Mouse (Mus musculus): ENCODE measurements at regions not wholly inside any gene's neighbourhood (a gene's known extent, or its start where the extent isn't known, plus 50 kb on each side); places are given as distances from the start of the nearest gene placed in this dataset.
A peak's percentile ranks its signal among the peaks of the same experiment; 100 is the strongest.
"Not testable (repeated sequence)": the region's sequence is repeated elsewhere in the genome, so short reads cannot be mapped to it uniquely, and the experiment has no call there.

- Histone ChIP-seq H3K4me3 (ENCODE audit: low read length) (no peak overlapping the region), H3K27ac (ENCODE audit: low read depth, low read length) (no peak overlapping the region), H3K4me2 (ENCODE audit: low read length) (no peak overlapping the region)
These were observed 260.0 kb downstream of the Nfkbiz start for GRCm38 (mm10) chr16:55578686-55579085.

DNA sequence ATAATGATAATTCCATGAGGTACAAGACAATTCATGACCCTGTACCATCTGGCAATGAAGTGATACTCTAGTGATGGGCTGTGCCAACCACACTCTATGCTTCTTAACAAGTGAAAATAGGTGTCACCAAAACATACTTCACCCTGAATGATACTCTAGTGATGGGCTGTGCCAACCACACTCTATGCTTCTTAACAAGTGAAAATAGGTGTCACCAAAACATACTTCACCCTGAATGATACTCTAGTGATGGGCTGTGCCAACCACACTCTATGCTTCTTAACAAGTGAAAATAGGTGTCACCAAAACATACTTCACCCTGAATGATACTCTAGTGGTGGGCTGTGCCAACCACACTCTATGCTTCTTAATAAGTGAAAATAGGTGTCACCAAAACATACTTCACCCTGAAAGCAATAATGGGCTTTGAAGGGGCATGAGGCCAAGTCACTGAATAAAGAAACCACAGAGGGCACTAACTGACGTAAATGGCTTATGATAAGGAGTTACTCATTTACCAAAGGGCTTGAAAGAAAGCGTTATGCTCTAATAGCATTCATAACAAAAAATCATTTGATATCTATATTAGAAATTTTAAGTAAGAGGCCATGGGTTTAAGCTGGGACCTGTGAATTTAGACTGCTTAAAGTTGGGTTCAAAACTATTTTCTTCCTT, 263.0 kb downstream of the Nfkbiz start:
- H3K4me2 ChIP-seq (ENCODE audit: low read length); ATAC-seq; H3K9ac ChIP-seq (ENCODE audit: low read depth, low read length); H3K9me3 ChIP-seq (ENCODE audit: control insufficient read depth, low read length); H3K4me3 ChIP-seq (ENCODE audit: low read length); H3K4me1 ChIP-seq (ENCODE audit: control insufficient read depth, insufficient read depth, low read depth, low read length); H3K27ac ChIP-seq (ENCODE audit: low read depth, low read length); H3K27me3 ChIP-seq (replicated peaks; ENCODE audit: control insufficient read depth, insufficient read depth, low read length); H3K36me3 ChIP-seq (ENCODE audit: control insufficient read depth, insufficient read depth, low read length): not testable (repeated sequence)
- WGBS: 92% methylated on average over 2 of the region's 2 CpGs

More at GRCm38 (mm10) chr16:55578686-55579085, 260.0 kb downstream of the Nfkbiz start:
- Histone ChIP-seq H3K27me3 (replicated peaks; ENCODE audit: control insufficient read depth, insufficient read depth, low read length) (no peaks in the 10 kb centered on the region), H3K9me3 (ENCODE audit: control insufficient read depth, low read length) (no peaks in the 10 kb centered on the region), H3K4me1 (ENCODE audit: control insufficient read depth, insufficient read depth, low read depth, low read length) (no peaks in the 10 kb centered on the region), H3K36me3 (ENCODE audit: control insufficient read depth, insufficient read depth, low read length) (no peaks in the 10 kb centered on the region), H3K9ac (ENCODE audit: low read depth, low read length) (no peak overlapping the region)
- ATAC-seq: no peak
- 87% methylated on average over 5 of the region's 5 CpGs for WGBS

GRCm38 (mm10) chr16:55571106-55571505, 267.6 kb downstream of the Nfkbiz start:
- Histone ChIP-seq H3K27ac (ENCODE audit: low read depth, low read length) (no peak overlapping the region), H3K36me3 (ENCODE audit: control insufficient read depth, insufficient read depth, low read length) (no peaks in the 10 kb centered on the region), H3K4me1 (ENCODE audit: control insufficient read depth, insufficient read depth, low read depth, low read length) (no peaks in the 10 kb centered on the region), H3K4me3 (ENCODE audit: low read length) (no peak overlapping the region), H3K9ac (ENCODE audit: low read depth, low read length) (no peak overlapping the region), H3K4me2 (ENCODE audit: low read length) (no peak overlapping the region), H3K9me3 (ENCODE audit: control insufficient read depth, low read length) (no peaks in the 10 kb centered on the region), H3K27me3 (replicated peaks; ENCODE audit: control insufficient read depth, insufficient read depth, low read length) (no peaks in the 10 kb centered on the region)
- ATAC-seq: no peak
- WGBS: 43% methylated on average over 7 of the region's 7 CpGs

DNA sequence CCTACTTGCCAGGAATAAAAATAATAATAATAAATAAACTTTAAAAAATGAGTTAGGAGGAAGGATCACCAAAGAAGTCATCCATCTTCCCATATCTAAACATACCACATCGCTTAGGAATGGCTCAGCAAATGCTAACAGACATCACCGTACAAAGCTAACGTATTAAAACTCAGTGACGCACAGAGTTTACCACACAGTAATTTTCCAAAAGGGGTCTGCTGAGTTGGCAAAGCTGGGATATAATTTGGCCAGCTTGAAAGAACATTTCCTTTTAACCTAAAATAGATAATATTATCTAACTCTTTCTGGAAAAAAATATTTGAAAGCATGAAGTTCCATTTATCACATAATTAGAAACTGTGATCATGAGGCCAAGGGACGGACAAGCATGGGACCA, 268.6 kb downstream of the Nfkbiz start:
- Histone ChIP-seq H3K9ac (ENCODE audit: low read depth, low read length) (no peak overlapping the region), H3K4me1 (ENCODE audit: control insufficient read depth, insufficient read depth, low read depth, low read length) (no peaks in the 10 kb centered on the region), H3K27me3 (replicated peaks; ENCODE audit: control insufficient read depth, insufficient read depth, low read length) (no peaks in the 10 kb centered on the region), H3K36me3 (ENCODE audit: control insufficient read depth, insufficient read depth, low read length) (no peaks in the 10 kb centered on the region), H3K9me3 (ENCODE audit: control insufficient read depth, low read length) (no peaks in the 10 kb centered on the region), H3K4me3 (ENCODE audit: low read length) (no peak overlapping the region), H3K27ac (ENCODE audit: low read depth, low read length) (no peak overlapping the region), H3K4me2 (ENCODE audit: low read length) (no peak overlapping the region)
- WGBS: 95% methylated on average over 5 of the region's 5 CpGs
- no peak for ATAC-seq

DNA sequence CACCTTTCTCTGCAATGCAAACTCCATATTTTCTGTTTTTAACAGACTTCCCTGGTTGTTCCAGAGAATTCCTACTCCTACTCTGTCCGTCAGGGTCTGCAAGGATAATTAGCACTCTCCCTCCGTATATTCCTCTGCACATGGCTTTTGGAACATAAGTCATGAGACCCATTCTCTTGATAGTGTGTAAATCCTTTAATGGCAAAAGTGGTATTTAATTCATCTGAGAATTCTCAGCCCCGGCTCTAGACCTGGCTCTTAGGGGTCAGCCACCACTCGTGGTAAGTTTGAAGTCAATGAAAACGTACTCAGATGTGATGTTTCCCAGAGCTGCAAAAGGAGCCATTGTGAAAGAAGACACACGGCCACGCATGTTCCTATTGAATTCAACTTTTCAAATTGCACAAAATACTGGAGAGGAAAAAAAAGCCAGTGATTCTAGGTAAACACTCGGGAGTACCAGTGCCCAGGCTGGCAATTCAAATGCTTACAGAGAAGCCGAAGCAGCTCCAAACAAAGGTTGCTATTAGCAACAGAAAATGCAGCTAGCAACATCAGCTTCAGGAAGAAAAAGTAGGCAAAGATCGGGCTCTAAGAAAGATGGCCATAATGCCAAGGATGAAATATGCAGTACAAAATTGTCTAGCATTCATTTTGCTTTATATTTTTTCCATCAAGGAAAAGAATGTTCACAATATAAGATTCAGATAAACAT, 258.2 kb upstream of the Zpld1 start:
- Histone ChIP-seq H3K27ac (ENCODE audit: low read depth, low read length) (peak overlapping the region; percentile 48), H3K4me2 (ENCODE audit: low read length) (peak overlapping the region; percentile 52), H3K4me1 (ENCODE audit: control insufficient read depth, insufficient read depth, low read depth, low read length) (peaks cover 5% of the 10 kb centered on the region), H3K9ac (ENCODE audit: low read depth, low read length) (peak overlapping the region; percentile 41), H3K36me3 (ENCODE audit: control insufficient read depth, insufficient read depth, low read length) (no peaks in the 10 kb centered on the region), H3K9me3 (ENCODE audit: control insufficient read depth, low read length) (no peaks in the 10 kb centered on the region), H3K4me3 (ENCODE audit: low read length) (peak overlapping the region; percentile 6; the same call in 1 of the 2 replicates), H3K27me3 (replicated peaks; ENCODE audit: control insufficient read depth, insufficient read depth, low read length) (no peaks in the 10 kb centered on the region)
- peak; percentile 88 for ATAC-seq
- WGBS: 16% methylated on average over 10 of the region's 10 CpGs

- peaks cover 5% of the 10 kb centered on the region for H3K4me1 ChIP-seq (ENCODE audit: control insufficient read depth, insufficient read depth, low read depth, low read length)
- H3K9me3 ChIP-seq (ENCODE audit: control insufficient read depth, low read length): no peaks in the 10 kb centered on the region
- 86% methylated on average over 6 of the region's 6 CpGs for WGBS
- no peaks in the 10 kb centered on the region for H3K27me3 ChIP-seq (replicated peaks; ENCODE audit: control insufficient read depth, insufficient read depth, low read length)
- no peak overlapping the region for H3K27ac ChIP-seq (ENCODE audit: low read depth, low read length)
- no peak overlapping the region for H3K4me2 ChIP-seq (ENCODE audit: low read length)
- no peak overlapping the region for H3K9ac ChIP-seq (ENCODE audit: low read depth, low read length)
- H3K4me3 ChIP-seq (ENCODE audit: low read length): no peak overlapping the region
- no peaks in the 10 kb centered on the region for H3K36me3 ChIP-seq (ENCODE audit: control insufficient read depth, insufficient read depth, low read length)
- no peak for ATAC-seq
These were observed 257.4 kb upstream of the Zpld1 start for GRCm38 (mm10) chr16:55555224-55555623.

DNA sequence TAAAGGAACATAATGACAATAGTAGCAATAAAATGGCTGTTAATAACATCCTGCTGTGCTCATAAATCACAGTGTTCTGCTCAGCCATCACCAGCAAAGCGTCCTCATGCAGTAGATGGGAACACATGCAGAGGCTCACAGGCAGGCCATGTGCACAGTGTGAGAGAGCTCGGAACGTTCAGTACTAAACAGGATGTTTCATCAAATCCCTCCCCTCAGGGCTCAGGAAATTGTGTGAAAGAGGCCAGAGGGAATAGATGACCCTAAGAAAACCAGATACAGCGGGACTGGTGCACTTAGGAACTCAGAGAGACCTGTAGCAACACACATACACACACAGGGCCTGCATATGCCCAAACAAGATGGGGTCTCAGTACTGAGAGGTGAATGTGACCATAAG, 256.1 kb upstream of the Zpld1 start:
- Histone ChIP-seq H3K9me3 (ENCODE audit: control insufficient read depth, low read length) (no peaks in the 10 kb centered on the region), H3K27ac (ENCODE audit: low read depth, low read length) (no peak overlapping the region), H3K27me3 (replicated peaks; ENCODE audit: control insufficient read depth, insufficient read depth, low read length) (no peaks in the 10 kb centered on the region), H3K36me3 (ENCODE audit: control insufficient read depth, insufficient read depth, low read length) (no peaks in the 10 kb centered on the region), H3K9ac (ENCODE audit: low read depth, low read length) (no peak overlapping the region), H3K4me3 (ENCODE audit: low read length) (no peak overlapping the region), H3K4me1 (ENCODE audit: control insufficient read depth, insufficient read depth, low read depth, low read length) (peaks cover 5% of the 10 kb centered on the region), H3K4me2 (ENCODE audit: low read length) (no peak overlapping the region)
- 42% methylated on average over 4 of the region's 4 CpGs for WGBS
- no peak for ATAC-seq

- Histone ChIP-seq H3K27me3 (replicated peaks; ENCODE audit: control insufficient read depth, insufficient read depth, low read length) (no peaks in the 10 kb centered on the region), H3K4me3 (ENCODE audit: low read length) (no peak overlapping the region), H3K4me2 (ENCODE audit: low read length) (no peak overlapping the region), H3K4me1 (ENCODE audit: control insufficient read depth, insufficient read depth, low read depth, low read length) (peaks cover 5% of the 10 kb centered on the region), H3K36me3 (ENCODE audit: control insufficient read depth, insufficient read depth, low read length) (no peaks in the 10 kb centered on the region), H3K27ac (ENCODE audit: low read depth, low read length) (0 out of 2 replicates have a peak overlapping the region, but pooled peaks have one; percentile 17), H3K9ac (ENCODE audit: low read depth, low read length) (no peak overlapping the region), H3K9me3 (ENCODE audit: control insufficient read depth, low read length) (no peaks in the 10 kb centered on the region)
- 0 out of 2 replicates have a peak, but pooled peaks have one; percentile 15 for ATAC-seq
- 85% methylated on average over 1 of the region's 1 CpGs for WGBS
These were observed 253.6 kb upstream of the Zpld1 start for GRCm38 (mm10) chr16:55551348-55551747.

- Histone ChIP-seq H3K4me3 (ENCODE audit: low read length) (no peak overlapping the region), H3K27ac (ENCODE audit: low read depth, low read length) (peak overlapping the region; percentile 59; the same call in 1 of the 2 replicates), H3K4me1 (ENCODE audit: control insufficient read depth, insufficient read depth, low read depth, low read length) (peaks cover 2% of the 10 kb centered on the region; the same call in 1 of the 2 replicates), H3K9ac (ENCODE audit: low read depth, low read length) (no peak overlapping the region), H3K27me3 (replicated peaks; ENCODE audit: control insufficient read depth, insufficient read depth, low read length) (no peaks in the 10 kb centered on the region), H3K36me3 (ENCODE audit: control insufficient read depth, insufficient read depth, low read length) (no peaks in the 10 kb centered on the region), H3K4me2 (ENCODE audit: low read length) (no peak overlapping the region), H3K9me3 (ENCODE audit: control insufficient read depth, low read length) (no peaks in the 10 kb centered on the region)
- WGBS: 40% methylated on average over 4 of the region's 4 CpGs
- ATAC-seq: peak; percentile 92
These were observed 253.0 kb upstream of the Zpld1 start for GRCm38 (mm10) chr16:55550649-55551312.

All from hindbrain, embryonic 16.5 days (tissue).